Mouse (Mus musculus): ENCODE results near the gene Igsf21. TPM values are rescaled to one million over a fixed set of nuclear protein-coding genes. Genes with fewer than 3 reads are reported as not detected.

The Igsf21 gene
- polyA plus RNA-seq, 1 experiment from 2014 or later, result 2.2 TPM

GRCm38 (mm10) chr4:140225204-140225603 is 21.4 kb downstream of the Igsf21 start:
- no peak overlapping the region for H3K27ac ChIP-seq (replicated peaks)
- H3K4me1 ChIP-seq, result peaks cover 26% of the 10 kb centered on the region
- no peak for DNase-seq (ENCODE audit: low spot score)
- WGBS, result 84% methylated on average over 9 of the region's 9 CpGs
- H3K9me3 ChIP-seq, result no peaks in the 10 kb centered on the region
- no peaks in the 10 kb centered on the region for H3K36me3 ChIP-seq (replicated peaks)
- peaks cover 53% of the 10 kb centered on the region for H3K27me3 ChIP-seq (replicated peaks; ENCODE audit: low read depth, poor library complexity, severe bottlenecking)
- H3K4me3 ChIP-seq, result no peak overlapping the region

- H3K4me3 ChIP-seq, result no peak overlapping the region
- H3K4me1 ChIP-seq, result peaks cover 33% of the 10 kb centered on the region
- H3K9me3 ChIP-seq, result no peaks in the 10 kb centered on the region
- H3K36me3 ChIP-seq (replicated peaks), result no peaks in the 10 kb centered on the region
- H3K27ac ChIP-seq (replicated peaks), result no peak overlapping the region
- WGBS, result 87% methylated on average over 7 of the region's 7 CpGs
- DNase-seq (ENCODE audit: low spot score), result no peak
- peaks cover 60% of the 10 kb centered on the region for H3K27me3 ChIP-seq (replicated peaks; ENCODE audit: low read depth, poor library complexity, severe bottlenecking)
These were observed 22.1 kb downstream of the Igsf21 start for GRCm38 (mm10) chr4:140224451-140224850.

GRCm38 (mm10) chr4:140223067-140223466 is 23.5 kb downstream of the Igsf21 start:
- peaks cover 63% of the 10 kb centered on the region for H3K27me3 ChIP-seq (replicated peaks; ENCODE audit: low read depth, poor library complexity, severe bottlenecking)
- H3K27ac ChIP-seq (replicated peaks), result no peak overlapping the region
- H3K36me3 ChIP-seq (replicated peaks), result no peaks in the 10 kb centered on the region
- H3K4me1 ChIP-seq, result peaks cover 42% of the 10 kb centered on the region
- H3K9me3 ChIP-seq, result no peaks in the 10 kb centered on the region
- no peak overlapping the region for H3K4me3 ChIP-seq
- WGBS, result 68% methylated on average over 12 of the region's 12 CpGs
- DNase-seq (ENCODE audit: low spot score), result no peak

- WGBS, result 67% methylated on average over 22 of the region's 22 CpGs
- H3K27ac ChIP-seq (replicated peaks), result 0 out of 2 replicates have a peak overlapping the region, but pooled peaks have one; percentile 2
- peaks cover 47% of the 10 kb centered on the region for H3K27me3 ChIP-seq (replicated peaks; ENCODE audit: low read depth, poor library complexity, severe bottlenecking)
These were observed 26.1 kb downstream of the Igsf21 start for GRCm38 (mm10) chr4:140220326-140221093.

GRCm38 (mm10) chr4:140218853-140219852 is 27.4 kb downstream of the Igsf21 start:
- WGBS, result 66% methylated on average over 17 of the region's 17 CpGs
- Histone ChIP-seq H3K27ac (replicated peaks) (peak overlapping the region; percentile 61; the same call in 1 of the 2 replicates), H3K4me1 (peaks cover 52% of the 10 kb centered on the region), H3K4me3 (0 out of 2 replicates have a peak overlapping the region, but pooled peaks have one; percentile 2), H3K36me3 (replicated peaks) (no peaks in the 10 kb centered on the region), H3K27me3 (replicated peaks; ENCODE audit: low read depth, poor library complexity, severe bottlenecking) (peaks cover 40% of the 10 kb centered on the region), H3K9me3 (no peaks in the 10 kb centered on the region)
- peak; percentile 57 for DNase-seq (ENCODE audit: low spot score)

More at GRCm38 (mm10) chr4:140220326-140221093, 26.1 kb downstream of the Igsf21 start:
- Histone ChIP-seq H3K4me3 (no peak overlapping the region), H3K4me1 (peaks cover 40% of the 10 kb centered on the region), H3K9me3 (no peaks in the 10 kb centered on the region), H3K36me3 (replicated peaks) (no peaks in the 10 kb centered on the region)
- DNase-seq (ENCODE audit: low spot score), result no peak

GRCm38 (mm10) chr4:140218384-140218783 is 28.2 kb downstream of the Igsf21 start:
- H3K36me3 ChIP-seq (replicated peaks), result no peaks in the 10 kb centered on the region
- H3K4me1 ChIP-seq, result peaks cover 59% of the 10 kb centered on the region

GRCm38 (mm10) chr4:140217934-140218333 is 28.6 kb downstream of the Igsf21 start:
- peaks cover 34% of the 10 kb centered on the region for H3K27me3 ChIP-seq (replicated peaks; ENCODE audit: low read depth, poor library complexity, severe bottlenecking)
- peaks cover 63% of the 10 kb centered on the region for H3K4me1 ChIP-seq
- peak overlapping the region; percentile 57 for H3K27ac ChIP-seq (replicated peaks)
- no peak overlapping the region for H3K4me3 ChIP-seq
- WGBS, result 83% methylated on average over 8 of the region's 8 CpGs
- no peaks in the 10 kb centered on the region for H3K9me3 ChIP-seq
- no peaks in the 10 kb centered on the region for H3K36me3 ChIP-seq (replicated peaks)
- no peak for DNase-seq (ENCODE audit: low spot score)

More at GRCm38 (mm10) chr4:140218384-140218783, 28.2 kb downstream of the Igsf21 start:
- DNase-seq (ENCODE audit: low spot score), result no peak
- 54% methylated on average over 5 of the region's 5 CpGs for WGBS
- no peak overlapping the region for H3K4me3 ChIP-seq
- peaks cover 35% of the 10 kb centered on the region for H3K27me3 ChIP-seq (replicated peaks; ENCODE audit: low read depth, poor library complexity, severe bottlenecking)
- H3K9me3 ChIP-seq, result no peaks in the 10 kb centered on the region
- H3K27ac ChIP-seq (replicated peaks), result peak overlapping the region; percentile 57

- Histone ChIP-seq H3K4me1 (peaks cover 65% of the 10 kb centered on the region), H3K4me3 (no peak overlapping the region), H3K36me3 (replicated peaks) (no peaks in the 10 kb centered on the region), H3K27me3 (replicated peaks; ENCODE audit: low read depth, poor library complexity, severe bottlenecking) (peaks cover 39% of the 10 kb centered on the region), H3K9me3 (no peaks in the 10 kb centered on the region), H3K27ac (replicated peaks) (no peak overlapping the region)
- WGBS, result 93% methylated on average over 8 of the region's 8 CpGs
- no peak for DNase-seq (ENCODE audit: low spot score)
These were observed 30.5 kb downstream of the Igsf21 start for GRCm38 (mm10) chr4:140216096-140216495.

- Histone ChIP-seq H3K27ac (replicated peaks) (no peak overlapping the region), H3K4me3 (no peak overlapping the region), H3K36me3 (replicated peaks) (no peaks in the 10 kb centered on the region), H3K27me3 (replicated peaks; ENCODE audit: low read depth, poor library complexity, severe bottlenecking) (peaks cover 36% of the 10 kb centered on the region; the same call in 1 of the 2 replicates), H3K4me1 (peaks cover 61% of the 10 kb centered on the region), H3K9me3 (no peaks in the 10 kb centered on the region)
- no peak for DNase-seq (ENCODE audit: low spot score)
- WGBS, result 75% methylated on average over 9 of the region's 9 CpGs
These were observed 31.4 kb downstream of the Igsf21 start for GRCm38 (mm10) chr4:140215205-140215604.

- peaks cover 55% of the 10 kb centered on the region for H3K4me1 ChIP-seq
- no peak for DNase-seq (ENCODE audit: low spot score)
- WGBS, result 50% methylated on average over 14 of the region's 14 CpGs
- H3K27ac ChIP-seq (replicated peaks), result no peak overlapping the region
- no peaks in the 10 kb centered on the region for H3K36me3 ChIP-seq (replicated peaks)
- peaks cover 33% of the 10 kb centered on the region; the same call in 1 of the 2 replicates for H3K27me3 ChIP-seq (replicated peaks; ENCODE audit: low read depth, poor library complexity, severe bottlenecking)
- H3K9me3 ChIP-seq, result no peaks in the 10 kb centered on the region
- H3K4me3 ChIP-seq, result no peak overlapping the region
These were observed 32.2 kb downstream of the Igsf21 start for GRCm38 (mm10) chr4:140214406-140214805.

GRCm38 (mm10) chr4:140210129-140210890 is 36.3 kb downstream of the Igsf21 start:
- no peak overlapping the region for H3K4me3 ChIP-seq
- peaks cover 28% of the 10 kb centered on the region; the same call in 1 of the 2 replicates for H3K27me3 ChIP-seq (replicated peaks; ENCODE audit: low read depth, poor library complexity, severe bottlenecking)
- no peak overlapping the region for H3K27ac ChIP-seq (replicated peaks)
- 74% methylated on average over 11 of the region's 11 CpGs for WGBS
- no peak for DNase-seq (ENCODE audit: low spot score)
- H3K4me1 ChIP-seq, result peaks cover 39% of the 10 kb centered on the region
- no peaks in the 10 kb centered on the region for H3K36me3 ChIP-seq (replicated peaks)
- H3K9me3 ChIP-seq, result peaks cover 4% of the 10 kb centered on the region; the same call in 1 of the 2 replicates

Measured in embryonic facial prominence, embryonic 10.5 days (tissue).